Mouse (Mus musculus) intestine, postnatal 0 days (tissue): ENCODE measurements around the gene Gm42674. TPM values are rescaled to one million over a fixed set of nuclear protein-coding genes. Genes with fewer than 3 reads are reported as not detected.
A peak's percentile ranks its signal among the peaks of the same experiment; 100 is the strongest.

Experiments
- ATAC-seq: fragments of 200-750 bp; cut with Nextera tagmentation; 2 replicates; pipeline ENCODE4 v1.8.0; 2017; ENCODE audit warnings: mild to moderate bottlenecking, moderate TSS enrichment, moderate library complexity
- H3K27ac ChIP-seq: fragments of 300-500 bp; sonication (generic); 2 replicates; pipeline ENCODE4 v1.5.1; 2014; ENCODE audit warnings: mild to moderate bottlenecking, low read depth, low read length, moderate library complexity
- H3K27me3 ChIP-seq: fragments of 300-500 bp; sonication (generic); replicated peaks from 2 replicates; pipeline ENCODE4 v1.6.1; 2014; ENCODE audit warnings: low read length, mixed read lengths; ENCODE audit not compliant: control insufficient read depth, insufficient read depth
- H3K36me3 ChIP-seq: fragments of 300-500 bp; sonication (generic); 2 replicates; pipeline ENCODE4 v1.6.1; 2014; ENCODE audit warnings: mild to moderate bottlenecking, moderate library complexity; ENCODE audit not compliant: control insufficient read depth, insufficient read depth
- H3K4me1 ChIP-seq: fragments of 300-500 bp; sonication (generic); replicated peaks from 2 replicates; pipeline ENCODE4 v1.6.1; 2014; ENCODE audit warnings: antibody characterized with exemption, low read length, mixed read lengths; ENCODE audit not compliant: control insufficient read depth, insufficient read depth
- H3K4me2 ChIP-seq: fragments of 300-500 bp; sonication (generic); replicated peaks from 2 replicates; pipeline ENCODE4 v1.6.1; 2014; ENCODE audit warnings: low read depth, mild to moderate bottlenecking, moderate library complexity
- H3K4me3 ChIP-seq: fragments of 300-500 bp; sonication (generic); 2 replicates; pipeline ENCODE4 v1.5.1; 2014; ENCODE audit warnings: low read depth, low read length
- H3K9ac ChIP-seq: fragments of 300-500 bp; sonication (generic); 2 replicates; pipeline ENCODE4 v1.6.1; 2014; ENCODE audit warnings: mild to moderate bottlenecking, low read depth, low read length
- H3K9me3 ChIP-seq: fragments of 300-500 bp; sonication (generic); 2 replicates; pipeline ENCODE4 v1.6.1; 2016; ENCODE audit warnings: mixed run types; ENCODE audit not compliant: control insufficient read depth
- CTCF ChIP-seq: sonication (generic); IDR thresholded peaks from 2 replicates; pipeline ENCODE4 v1.5.1; 2016; ENCODE audit warnings: low read depth, mild to moderate bottlenecking, control low read depth, antibody characterized with exemption, moderate library complexity
- WGBS: fragments of 180-500 bp; shearing (Covaris S2); extraction: QIAGEN DNeasy Blood & Tissue Kit; methylation state at CpG from one replicate; pipeline ENCODE4 v1.1.7; 2014; 5-methylcytosine and 5-hydroxymethylcytosine counted together
- polyA plus RNA-seq: library from polyadenylated mRNA; unstranded; fragments of >200 nt; fragmentation: Nextera tagmentation; extraction: Ambion mirVana; gene quantifications from 2 replicates; pipeline ENCODE4 v1.2.1, GENCODE M21; 2015

Gm42674 gene
- polyA plus RNA-seq, 1 experiment from 2014 or later, result not detected

GRCm38 (mm10) chr3:90576351-90577001, 25.2 kb upstream of the Gm42674 start:
- Histone ChIP-seq H3K27me3 (no peaks in the 10 kb centered on the region), H3K36me3 (no peaks in the 10 kb centered on the region), H3K9ac (no peak overlapping the region), H3K4me3 (no peak overlapping the region), H3K4me1 (no peaks in the 10 kb centered on the region), H3K27ac (no peak overlapping the region), H3K4me2 (no peak overlapping the region), H3K9me3 (no peaks in the 10 kb centered on the region)
- 72% methylated on average over 10 of the region's 10 CpGs for WGBS
- TF ChIP-seq CTCF, result no peak
- ATAC-seq, result no peak

GRCm38 (mm10) chr3:90579433-90579832, 22.3 kb upstream of the Gm42674 start:
- H3K9ac ChIP-seq, result no peak overlapping the region
- WGBS, result 67% methylated on average over 7 of the region's 7 CpGs
- H3K27me3 ChIP-seq, result no peaks in the 10 kb centered on the region
- no peaks in the 10 kb centered on the region for H3K9me3 ChIP-seq
- no peaks in the 10 kb centered on the region for H3K36me3 ChIP-seq
- H3K4me3 ChIP-seq, result no peak overlapping the region
- H3K4me1 ChIP-seq, result no peaks in the 10 kb centered on the region; the same call in 1 of the 2 replicates
- no peak for ATAC-seq
- no peak overlapping the region for H3K27ac ChIP-seq
- TF ChIP-seq CTCF, result no peak
- H3K4me2 ChIP-seq, result no peak overlapping the region

- no peak for TF ChIP-seq CTCF
- Histone ChIP-seq H3K4me1 (no peaks in the 10 kb centered on the region; the same call in 1 of the 2 replicates), H3K27ac (no peak overlapping the region), H3K4me3 (no peak overlapping the region), H3K36me3 (no peaks in the 10 kb centered on the region), H3K9ac (no peak overlapping the region), H3K4me2 (no peak overlapping the region), H3K9me3 (no peaks in the 10 kb centered on the region), H3K27me3 (no peaks in the 10 kb centered on the region)
- 95% methylated on average over 5 of the region's 5 CpGs for WGBS
- ATAC-seq, result no peak
Observed at GRCm38 (mm10) chr3:90581141-90581540, 20.6 kb upstream of the Gm42674 start.

- Histone ChIP-seq H3K36me3 (no peaks in the 10 kb centered on the region), H3K27me3 (no peaks in the 10 kb centered on the region), H3K4me3 (no peak overlapping the region), H3K9ac (no peak overlapping the region), H3K4me1 (peaks cover 7% of the 10 kb centered on the region), H3K9me3 (no peaks in the 10 kb centered on the region), H3K4me2 (no peak overlapping the region), H3K27ac (no peak overlapping the region)
- ATAC-seq, result no peak
- 100% methylated on average over 1 of the region's 1 CpGs for WGBS
- peak; percentile 56 for TF ChIP-seq CTCF
Observed at GRCm38 (mm10) chr3:90582156-90582555, 19.5 kb upstream of the Gm42674 start.

GRCm38 (mm10) chr3:90582556-90582955, 19.1 kb upstream of the Gm42674 start:
- Histone ChIP-seq H3K4me2 (no peak overlapping the region), H3K27me3 (no peaks in the 10 kb centered on the region), H3K4me3 (no peak overlapping the region), H3K27ac (no peak overlapping the region), H3K4me1 (peaks cover 7% of the 10 kb centered on the region), H3K9me3 (no peaks in the 10 kb centered on the region), H3K9ac (no peak overlapping the region), H3K36me3 (no peaks in the 10 kb centered on the region)
- ATAC-seq, result no peak
- WGBS, result 91% methylated on average over 4 of the region's 4 CpGs
- no peak for TF ChIP-seq CTCF

GRCm38 (mm10) chr3:90583893-90584292, 17.8 kb upstream of the Gm42674 start:
- 31% methylated on average over 3 of the region's 3 CpGs for WGBS
- no peak overlapping the region; the same call in 1 of the 2 replicates for H3K27ac ChIP-seq

More at GRCm38 (mm10) chr3:90583893-90584292, 17.8 kb upstream of the Gm42674 start:
- Histone ChIP-seq H3K9ac (no peak overlapping the region), H3K36me3 (no peaks in the 10 kb centered on the region), H3K4me2 (no peak overlapping the region), H3K27me3 (no peaks in the 10 kb centered on the region), H3K9me3 (no peaks in the 10 kb centered on the region), H3K4me3 (no peak overlapping the region), H3K4me1 (peaks cover 7% of the 10 kb centered on the region)
- ATAC-seq, result 0 out of 2 replicates have a peak, but pooled peaks have one; percentile 18
- no peak for TF ChIP-seq CTCF
